Mouse (Mus musculus): ENCODE measurements around the gene Kif1c. TPM values are rescaled to one million over a fixed set of nuclear protein-coding genes. Genes with fewer than 3 reads are reported as not detected.

Gene Kif1c
- 1.4 and 1.5 TPM in 2 replicates for polyA plus RNA-seq (2015; fragmentation: Nextera tagmentation; extraction: Ambion mirVana)

GRCm38 (mm10) chr11:70699722-70700556, at the start of gene Kif1c, which contains the start of gene Inca1:
TSS of gene Kif1c (plus strand) at chr11:70700548.
TSS of gene Inca1 (minus strand) at chr11:70700155.
- Histone ChIP-seq H3K9ac (replicated peaks) (peak within 1 kb of the TSS; percentile 92), H3K27ac (replicated peaks) (peak within 1 kb of the TSS; percentile 91), H3K4me3 (peak within 1 kb of the TSS; percentile 96), H3K36me3 (peaks cover 13% of the 10 kb centered on the region; the same call in 1 of the 2 replicates), H3K4me1 (peaks cover 27% of the 10 kb centered on the region), H3K9me3 (no peaks in the 10 kb centered on the region), H3K27me3 (no peaks in the 10 kb centered on the region), H3K4me2 (replicated peaks) (peak within 1 kb of the TSS; percentile 84)
- peak; percentile 96 for ATAC-seq (replicated peaks)
- WGBS: under 1% methylated on average over 68 of the region's 69 CpGs

DNA sequence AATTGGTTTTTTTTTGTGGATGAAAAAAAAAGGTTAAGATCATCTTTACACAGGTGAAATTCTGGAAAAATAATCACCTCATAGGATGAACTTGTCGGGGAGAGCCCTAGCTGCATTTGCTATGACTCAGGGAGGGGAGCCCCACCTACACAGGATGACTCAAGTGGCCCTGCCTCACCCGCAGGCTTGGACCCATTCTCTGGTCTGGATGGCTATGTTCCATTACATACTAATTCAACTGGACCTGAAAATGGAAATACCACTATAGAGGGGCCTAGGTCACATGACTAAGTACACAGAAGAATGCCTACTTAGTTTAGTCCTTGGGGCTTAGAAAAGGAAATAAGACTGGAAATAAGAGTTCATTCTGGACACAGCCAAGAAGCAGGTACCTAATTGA, 49.0 kb upstream of the Kif1c start:
- H3K36me3 ChIP-seq: peaks cover 37% of the 10 kb centered on the region
- H3K4me1 ChIP-seq: peaks cover 57% of the 10 kb centered on the region
- no peak overlapping the region for H3K4me3 ChIP-seq
- no peaks in the 10 kb centered on the region for H3K9me3 ChIP-seq
- H3K27me3 ChIP-seq: no peaks in the 10 kb centered on the region
- WGBS: 82% methylated on average over 2 of the region's 2 CpGs
- ATAC-seq (replicated peaks): no peak
- H3K4me2 ChIP-seq (replicated peaks): no peak overlapping the region
- H3K27ac ChIP-seq (replicated peaks): no peak overlapping the region
- H3K9ac ChIP-seq (replicated peaks): no peak overlapping the region

DNA sequence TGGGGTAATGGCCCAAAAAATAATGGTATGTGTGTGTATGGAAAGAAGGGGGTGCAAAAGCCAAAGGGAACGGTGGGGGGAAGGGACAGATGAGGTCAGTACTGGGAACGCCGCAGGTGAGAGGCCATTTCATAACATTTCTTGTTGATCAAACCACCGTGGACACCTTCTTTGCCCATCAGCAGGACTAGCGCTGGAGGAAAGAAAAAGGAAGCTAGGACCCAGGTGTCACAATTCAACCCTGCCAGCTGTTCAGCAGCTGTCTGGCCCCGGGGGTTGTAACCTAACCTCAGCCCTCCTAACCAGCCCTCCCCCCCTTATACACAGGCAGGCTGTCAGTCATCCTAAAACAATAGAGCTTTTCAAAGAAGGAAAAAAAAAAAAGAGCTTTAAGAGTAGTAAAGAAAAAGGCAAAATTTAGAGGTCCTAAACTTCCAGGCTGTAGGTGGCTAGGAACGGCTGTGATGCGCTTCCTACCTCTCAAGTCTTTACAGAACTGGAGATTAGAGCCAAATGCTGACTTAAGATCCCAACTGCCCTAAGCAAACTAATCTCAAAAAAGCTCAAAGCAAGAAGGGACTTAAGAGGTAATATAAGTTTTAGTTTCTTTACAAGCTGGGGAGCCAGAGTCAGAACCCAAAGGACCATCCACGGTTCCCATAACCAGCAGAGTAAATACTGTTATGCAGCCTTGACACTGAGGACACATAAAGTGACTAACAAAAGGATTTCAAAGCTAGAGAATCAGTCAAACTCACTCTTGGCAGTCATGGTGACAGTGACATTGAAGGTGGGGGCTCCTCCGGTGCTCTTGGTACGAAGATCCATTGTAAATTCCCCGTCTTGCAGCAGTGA, 48.1 kb upstream of the Kif1c start:
- no peak for ATAC-seq (replicated peaks)
- H3K4me3 ChIP-seq: peak overlapping the region; percentile 99
- H3K27ac ChIP-seq (replicated peaks): no peak overlapping the region

GRCm38 (mm10) chr11:70652884-70653344, 47.4 kb upstream of the Kif1c start:
- ATAC-seq (replicated peaks): no peak
- Histone ChIP-seq H3K4me1 (peaks cover 60% of the 10 kb centered on the region), H3K27ac (replicated peaks) (peak overlapping the region; percentile 97), H3K4me2 (replicated peaks) (peak overlapping the region; percentile 72), H3K9me3 (no peaks in the 10 kb centered on the region), H3K27me3 (no peaks in the 10 kb centered on the region), H3K4me3 (peak overlapping the region; percentile 99), H3K9ac (replicated peaks) (peak overlapping the region; percentile 97), H3K36me3 (peaks cover 37% of the 10 kb centered on the region)
- WGBS: 62% methylated on average over 6 of the region's 6 CpGs

More for the DNA sequence above, 48.1 kb upstream of the Kif1c start:
- WGBS: 72% methylated on average over 12 of the region's 12 CpGs
- Histone ChIP-seq H3K27me3 (no peaks in the 10 kb centered on the region), H3K9me3 (no peaks in the 10 kb centered on the region), H3K4me2 (replicated peaks) (peak overlapping the region; percentile 72), H3K4me1 (peaks cover 62% of the 10 kb centered on the region), H3K36me3 (peaks cover 37% of the 10 kb centered on the region), H3K9ac (replicated peaks) (peak overlapping the region; percentile 97; the same call in 1 of the 2 replicates)

- Histone ChIP-seq H3K4me1 (peaks cover 54% of the 10 kb centered on the region), H3K36me3 (peaks cover 37% of the 10 kb centered on the region), H3K9me3 (no peaks in the 10 kb centered on the region), H3K4me2 (replicated peaks) (peak overlapping the region; percentile 72), H3K27ac (replicated peaks) (peak overlapping the region; percentile 97), H3K9ac (replicated peaks) (peak overlapping the region; percentile 97), H3K27me3 (no peaks in the 10 kb centered on the region), H3K4me3 (peak overlapping the region; percentile 99)
- peak; percentile 66 for ATAC-seq (replicated peaks)
- WGBS: under 1% methylated on average over 51 of the region's 63 CpGs
Observed at GRCm38 (mm10) chr11:70653345-70654197, 46.8 kb upstream of the Kif1c start.

- Histone ChIP-seq H3K9ac (replicated peaks) (peak within 1 kb of the TSS; percentile 97), H3K27me3 (no peaks in the 10 kb centered on the region), H3K27ac (replicated peaks) (peak within 1 kb of the TSS; percentile 97), H3K9me3 (no peaks in the 10 kb centered on the region), H3K4me2 (replicated peaks) (peak within 1 kb of the TSS; percentile 72), H3K4me3 (peak within 1 kb of the TSS; percentile 99), H3K4me1 (peaks cover 46% of the 10 kb centered on the region), H3K36me3 (peaks cover 31% of the 10 kb centered on the region)
- under 1% methylated on average over 56 of the region's 61 CpGs for WGBS
- ATAC-seq (replicated peaks): peak; percentile 59
Observed at GRCm38 (mm10) chr11:70654198-70654922, 46.0 kb upstream of the Kif1c start, which contains the start of gene Pfn1. TSS of gene Pfn1 (minus strand) at chr11:70654644.

GRCm38 (mm10) chr11:70654923-70655570, 45.3 kb upstream of the Kif1c start:
- Histone ChIP-seq H3K4me3 (peak overlapping the region; percentile 99), H3K27ac (replicated peaks) (peak overlapping the region; percentile 97), H3K9ac (replicated peaks) (peak overlapping the region; percentile 97), H3K4me1 (peaks cover 41% of the 10 kb centered on the region), H3K27me3 (no peaks in the 10 kb centered on the region), H3K9me3 (no peaks in the 10 kb centered on the region), H3K4me2 (replicated peaks) (peak overlapping the region; percentile 72), H3K36me3 (peaks cover 24% of the 10 kb centered on the region)
- peak; percentile 62 for ATAC-seq (replicated peaks)
- under 1% methylated on average over 48 of the region's 48 CpGs for WGBS

DNA sequence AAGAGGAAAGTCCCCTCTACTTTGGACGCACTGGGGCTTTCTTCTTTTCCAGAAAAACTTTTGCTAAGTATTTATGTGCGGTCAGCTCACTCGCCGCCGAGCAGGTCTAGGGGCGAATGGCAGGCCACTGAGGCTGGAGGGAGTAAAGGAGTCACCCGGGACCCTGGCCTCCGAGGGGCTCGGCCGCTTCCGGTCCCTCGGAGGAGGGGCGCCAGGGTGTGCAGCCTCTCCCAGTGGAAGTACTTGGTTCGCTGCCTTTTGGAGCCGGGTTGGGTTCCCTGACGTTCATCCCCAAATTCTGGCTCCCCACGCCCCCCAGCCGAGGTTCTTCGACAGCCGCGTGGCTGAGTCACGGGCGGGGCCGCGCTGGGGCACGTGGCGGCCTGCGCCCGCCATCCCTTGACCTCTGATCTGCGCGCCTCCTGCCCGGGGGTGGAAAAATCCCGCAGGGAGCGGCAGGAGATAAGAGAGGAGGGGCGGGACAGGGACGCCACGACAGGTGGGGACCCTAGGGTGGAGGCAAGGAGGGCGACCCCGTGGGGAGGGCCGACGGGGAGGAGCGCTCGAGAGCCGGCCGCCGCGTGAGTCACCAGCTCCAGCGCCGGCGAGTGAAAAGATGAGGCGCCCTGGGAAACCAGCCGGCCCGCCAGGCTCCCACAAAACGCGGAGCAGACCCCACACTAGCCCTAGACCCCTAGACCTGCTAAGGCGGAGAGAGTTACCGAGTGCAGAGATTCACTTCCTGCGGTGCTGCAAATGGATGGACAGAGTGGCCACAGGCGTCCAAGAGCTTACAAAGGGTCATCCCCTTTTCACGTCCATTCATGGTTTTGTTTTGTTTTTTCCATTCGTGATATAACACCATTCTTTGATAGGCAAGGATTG, 44.5 kb upstream of the Kif1c start:
- peak overlapping the region; percentile 99 for H3K4me3 ChIP-seq
- peaks cover 16% of the 10 kb centered on the region for H3K36me3 ChIP-seq
- H3K9me3 ChIP-seq: no peaks in the 10 kb centered on the region
- ATAC-seq (replicated peaks): no peak; the same call in 1 of the 2 replicates
- peak overlapping the region; percentile 97 for H3K9ac ChIP-seq (replicated peaks)
- under 1% methylated on average over 61 of the region's 61 CpGs for WGBS
- peak overlapping the region; percentile 72 for H3K4me2 ChIP-seq (replicated peaks)
- H3K4me1 ChIP-seq: peaks cover 41% of the 10 kb centered on the region
- peak overlapping the region; percentile 97 for H3K27ac ChIP-seq (replicated peaks)
- H3K27me3 ChIP-seq: no peaks in the 10 kb centered on the region

DNA sequence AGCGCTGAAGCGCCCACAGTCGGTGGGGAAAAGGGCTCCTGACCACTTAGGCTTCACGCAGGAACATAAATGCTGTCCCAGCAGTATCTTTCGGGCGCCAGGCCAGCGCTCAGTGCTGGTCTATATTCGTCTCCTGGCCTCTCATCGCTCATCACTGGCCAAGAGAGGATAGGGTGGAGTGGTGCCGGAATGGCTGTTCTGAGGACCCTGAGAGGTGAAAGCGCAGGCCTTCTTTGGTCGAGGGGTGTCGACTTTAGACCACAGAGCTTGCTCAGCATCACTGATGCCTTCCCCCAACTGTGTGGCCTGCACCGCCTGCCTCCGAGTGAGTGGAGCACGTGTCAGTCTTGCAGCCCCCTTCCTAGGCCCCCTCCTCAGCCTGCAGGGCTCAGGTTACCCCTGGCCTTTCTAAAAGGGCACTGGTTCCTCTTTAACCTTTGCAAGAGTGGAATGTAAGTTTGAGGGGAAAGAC, 43.9 kb upstream of the Kif1c start:
- H3K36me3 ChIP-seq: peaks cover 9% of the 10 kb centered on the region
- 8% methylated on average over 16 of the region's 16 CpGs for WGBS
- ATAC-seq (replicated peaks): no peak
- H3K4me2 ChIP-seq (replicated peaks): peak overlapping the region; percentile 72
- H3K27ac ChIP-seq (replicated peaks): peak overlapping the region; percentile 97; the same call in 1 of the 2 replicates
- peak overlapping the region; percentile 97 for H3K9ac ChIP-seq (replicated peaks)
- peaks cover 41% of the 10 kb centered on the region for H3K4me1 ChIP-seq
- H3K9me3 ChIP-seq: no peaks in the 10 kb centered on the region
- H3K27me3 ChIP-seq: no peaks in the 10 kb centered on the region
- peak overlapping the region; percentile 99 for H3K4me3 ChIP-seq

Measured in forebrain, embryonic 15.5 days (tissue).